Mouse (Mus musculus) MEL (cell line): Measurements from ENCODE around the gene Slc4a7. TPM values are rescaled to one million over a fixed set of nuclear protein-coding genes. Genes with fewer than 3 reads are reported as not detected.

Experiments
- DNase-seq: peaks from one replicate; pipeline ENCODE4 v3.0.0; 2011; ENCODE audit warnings: low read depth, low spot score
- H3K27ac ChIP-seq: 2 replicates; pipeline ENCODE4 v1.5.1; 2012; ENCODE audit warnings: low read depth, mild to moderate bottlenecking, control low read depth, low read length, moderate library complexity; ENCODE audit not compliant: control insufficient read depth
- H3K27me3 ChIP-seq, 2 experiments: fragments of 150-350 bp in 1 of 2; sonication (generic) in 1 of 2; 2 replicates each; pipeline ENCODE4 v1.6.1; 2012; ENCODE audit warnings: low read length in 2 of 2, mild to moderate bottlenecking in 2 of 2, improper control_type of control experiment in 1 of 2, moderate library complexity in 1 of 2; ENCODE audit not compliant: insufficient read depth in 2 of 2, control insufficient read depth in 1 of 2
- H3K36me3 ChIP-seq, 2 experiments: 2 replicates each; pipeline ENCODE4 v1.6.1; 2012 to 2014; ENCODE audit warnings: low read length in 2 of 2, improper control_type of control experiment in 1 of 2, inconsistent platforms in 1 of 2, mild to moderate bottlenecking in 1 of 2; ENCODE audit not compliant: insufficient read depth in 2 of 2, control insufficient read depth in 1 of 2
- H3K4me1 ChIP-seq, 2 experiments: fragments of 150-350 bp in 1 of 2; sonication (generic) in 1 of 2; 2 replicates each; pipeline ENCODE4 v1.6.1; 2012; ENCODE audit warnings: low read length in 2 of 2, improper control_type of control experiment in 1 of 2, mild to moderate bottlenecking in 1 of 2; ENCODE audit not compliant: insufficient read depth in 2 of 2, control insufficient read depth in 1 of 2
- H3K4me3 ChIP-seq, 2 experiments: fragments of 150-350 bp in 1 of 2; sonication (generic) in 1 of 2; 2 replicates each; pipeline ENCODE4 v1.5.1; 2012; ENCODE audit warnings: low read depth in 2 of 2, low read length in 2 of 2, mild to moderate bottlenecking in 2 of 2, moderate library complexity in 2 of 2, control low read depth in 1 of 2, improper control_type of control experiment in 1 of 2; ENCODE audit not compliant: control insufficient read depth in 1 of 2, insufficient read depth in 1 of 2
- H3K79me2 ChIP-seq: 2 replicates; pipeline ENCODE4 v1.6.1; 2012; ENCODE audit warnings: mild to moderate bottlenecking, low read length, moderate library complexity; ENCODE audit not compliant: control insufficient read depth, poor library complexity, insufficient read depth
- H3K9ac ChIP-seq: 2 replicates; pipeline ENCODE4 v1.6.1; 2012; ENCODE audit warnings: low read depth, mild to moderate bottlenecking, control low read depth, low read length, moderate library complexity; ENCODE audit not compliant: control insufficient read depth, poor library complexity, severe bottlenecking
- H3K9me3 ChIP-seq: fragments of 150-350 bp; sonication (generic); replicated peaks from 2 replicates; pipeline ENCODE4 v1.6.1; 2012; ENCODE audit warnings: mild to moderate bottlenecking, low read length, improper control_type of control experiment, moderate library complexity; ENCODE audit not compliant: insufficient read depth
- CHD1 ChIP-seq: IDR thresholded peaks from 2 replicates; pipeline ENCODE4 v1.6.1; 2012; ENCODE audit warnings: low read depth, mild to moderate bottlenecking, inconsistent platforms, low read length, improper control_type of control experiment
- CTCF ChIP-seq, 3 experiments: IDR thresholded peaks in 2 of 3; conservative IDR thresholded peaks in 1 of 3; 2 replicates each; pipeline ENCODE4 v1.5.1; 2011 to 2012; ENCODE audit warnings: low read length in 3 of 3, low read depth in 2 of 3, mild to moderate bottlenecking in 2 of 3, improper control_type of control experiment in 1 of 3, inconsistent platforms in 1 of 3, mixed read lengths in 1 of 3, moderate library complexity in 1 of 3; ENCODE audit not compliant: control insufficient read depth in 1 of 3, insufficient read depth in 1 of 3, poor library complexity in 1 of 3, severe bottlenecking in 1 of 3
- E2F4 ChIP-seq: IDR thresholded peaks from 2 replicates; pipeline ENCODE4 v1.6.1; 2011; ENCODE audit warnings: low read depth, low read length, improper control_type of control experiment, borderline replicate concordance
- ELF1 ChIP-seq: IDR thresholded peaks from 2 replicates; pipeline ENCODE4 v1.6.1; 2014; ENCODE audit warnings: low read depth, mild to moderate bottlenecking, inconsistent platforms, low read length, improper control_type of control experiment, moderate library complexity
- EP300 ChIP-seq, 2 experiments: IDR thresholded peaks; 2 replicates each; pipeline ENCODE4 v1.6.1; 2011; ENCODE audit warnings: improper control_type of control experiment in 2 of 2, low read length in 2 of 2, low read depth in 1 of 2, mild to moderate bottlenecking in 1 of 2
- ETS1 ChIP-seq: IDR thresholded peaks from 2 replicates; pipeline ENCODE4 v1.6.1; 2012; ENCODE audit warnings: low read depth, mild to moderate bottlenecking, inconsistent platforms, low read length, improper control_type of control experiment, moderate library complexity
- GABPA ChIP-seq: IDR thresholded peaks from 2 replicates; pipeline ENCODE4 v1.6.1; 2012; ENCODE audit warnings: low read depth, mild to moderate bottlenecking, inconsistent platforms, low read length, improper control_type of control experiment, moderate library complexity
- HCFC1 ChIP-seq: IDR thresholded peaks from 2 replicates; pipeline ENCODE4 v1.6.1; 2012; ENCODE audit warnings: low read depth, mild to moderate bottlenecking, inconsistent platforms, low read length, improper control_type of control experiment, moderate library complexity
- JUND ChIP-seq: IDR thresholded peaks from 2 replicates; pipeline ENCODE4 v1.6.1; 2011; ENCODE audit warnings: low read depth, mild to moderate bottlenecking, improper control_type of control experiment, low read length
- KAT2A ChIP-seq: conservative IDR thresholded peaks from 2 replicates; pipeline ENCODE4 v1.6.1; 2012; ENCODE audit warnings: low read depth, low read length, improper control_type of control experiment, inconsistent platforms
- MAFK ChIP-seq: IDR thresholded peaks from 2 replicates; pipeline ENCODE4 v1.6.1; 2011; ENCODE audit warnings: low read depth, mild to moderate bottlenecking, low read length, improper control_type of control experiment, borderline replicate concordance
- MAX ChIP-seq: IDR thresholded peaks from 2 replicates; pipeline ENCODE4 v1.6.1; 2011; ENCODE audit warnings: low read length, improper control_type of control experiment
- MAZ ChIP-seq: IDR thresholded peaks from 2 replicates; pipeline ENCODE4 v1.6.1; 2012; ENCODE audit warnings: low read depth, mild to moderate bottlenecking, inconsistent platforms, low read length, improper control_type of control experiment
- MXI1 ChIP-seq: IDR thresholded peaks from 2 replicates; pipeline ENCODE4 v1.6.1; 2011; ENCODE audit warnings: mild to moderate bottlenecking, low read depth, low read length, improper control_type of control experiment
- MYB ChIP-seq: IDR thresholded peaks from 2 replicates; pipeline ENCODE4 v1.6.1; 2011; ENCODE audit warnings: mild to moderate bottlenecking, low read depth, low read length, improper control_type of control experiment
- MYC ChIP-seq: IDR thresholded peaks from 2 replicates; pipeline ENCODE4 v1.6.1; 2011; ENCODE audit warnings: low read depth, mild to moderate bottlenecking, low read length, improper control_type of control experiment, moderate library complexity
- POLR2A ChIP-seq, 2 experiments: IDR thresholded peaks; 2 replicates each; pipeline ENCODE4 v1.6.1; 2011 to 2012; ENCODE audit warnings: low read length in 2 of 2, mild to moderate bottlenecking in 2 of 2, control low read depth in 1 of 2, improper control_type of control experiment in 1 of 2, low read depth in 1 of 2, moderate library complexity in 1 of 2; ENCODE audit not compliant: control insufficient read depth in 1 of 2, insufficient read depth in 1 of 2, poor library complexity in 1 of 2
- POLR2AphosphoS2 ChIP-seq: IDR thresholded peaks from 2 replicates; pipeline ENCODE4 v1.6.1; 2011; ENCODE audit warnings: low read length, improper control_type of control experiment
- POLR2AphosphoS5 ChIP-seq: IDR thresholded peaks from 2 replicates; pipeline ENCODE4 v1.6.1; 2012; ENCODE audit warnings: low read depth, borderline replicate concordance, mild to moderate bottlenecking, inconsistent platforms, low read length, moderate library complexity, mixed read lengths
- RAD21 ChIP-seq: IDR thresholded peaks from 2 replicates; pipeline ENCODE4 v1.6.1; 2011; ENCODE audit warnings: mild to moderate bottlenecking, low read depth, low read length, improper control_type of control experiment
- SIN3A ChIP-seq: IDR thresholded peaks from 2 replicates; pipeline ENCODE4 v1.6.1; 2012; ENCODE audit warnings: low read length, improper control_type of control experiment, inconsistent platforms
- SMC3 ChIP-seq: IDR thresholded peaks from 2 replicates; pipeline ENCODE4 v1.6.1; 2011; ENCODE audit warnings: low read depth, low read length, improper control_type of control experiment
- TBP ChIP-seq: IDR thresholded peaks from 2 replicates; pipeline ENCODE4 v1.8.0; 2011; ENCODE audit warnings: low read depth, low read length, improper control_type of control experiment
- UBTF ChIP-seq: IDR thresholded peaks from 2 replicates; pipeline ENCODE4 v1.6.1; 2012; ENCODE audit warnings: low read depth, mild to moderate bottlenecking, inconsistent platforms, low read length, improper control_type of control experiment, moderate library complexity, borderline replicate concordance; ENCODE audit not compliant: insufficient read depth
- USF1 ChIP-seq: IDR thresholded peaks from 2 replicates; pipeline ENCODE4 v1.6.1; 2014; ENCODE audit warnings: low read depth, mild to moderate bottlenecking, inconsistent platforms, low read length, improper control_type of control experiment, moderate library complexity
- USF2 ChIP-seq, 2 experiments: IDR thresholded peaks; 2 replicates each; pipeline ENCODE4 v1.6.1; 2011 to 2012; ENCODE audit warnings: improper control_type of control experiment in 2 of 2, low read length in 2 of 2, borderline replicate concordance in 1 of 2, inconsistent platforms in 1 of 2, low read depth in 1 of 2, mild to moderate bottlenecking in 1 of 2; ENCODE audit not compliant: insufficient read depth in 1 of 2
- ZNF384 ChIP-seq: IDR thresholded peaks from 2 replicates; pipeline ENCODE4 v1.6.1; 2012; ENCODE audit warnings: low read depth, mild to moderate bottlenecking, inconsistent platforms, low read length, improper control_type of control experiment
- polyA plus RNA-seq, 2 experiments: library from polyadenylated mRNA; stranded (reverse) in 1 of 2; unstranded in 1 of 2; fragments of >175 nt in 1 of 2; fragments of >200 nt in 1 of 2; gene quantifications; 2 replicates each; pipeline versions ENCODE4 v1.2.1 to v1.2.4; 2012; ENCODE audit warnings: low replicate concordance in 2 of 2, low read depth in 1 of 2; ENCODE audit not compliant: insufficient read length in 2 of 2, insufficient read depth in 1 of 2, missing spikeins in 1 of 2
- total RNA-seq: library from RNA; depleted of rRNA; stranded (reverse); fragments of 300-350 nt; gene quantifications from 2 replicates; pipeline ENCODE4 v1.2.3, GENCODE M21; 2012

The Slc4a7 gene
- total and polyA plus RNA-seq, 3 experiments, result 8.2 to 30.2 (median 12.8) TPM

DNA sequence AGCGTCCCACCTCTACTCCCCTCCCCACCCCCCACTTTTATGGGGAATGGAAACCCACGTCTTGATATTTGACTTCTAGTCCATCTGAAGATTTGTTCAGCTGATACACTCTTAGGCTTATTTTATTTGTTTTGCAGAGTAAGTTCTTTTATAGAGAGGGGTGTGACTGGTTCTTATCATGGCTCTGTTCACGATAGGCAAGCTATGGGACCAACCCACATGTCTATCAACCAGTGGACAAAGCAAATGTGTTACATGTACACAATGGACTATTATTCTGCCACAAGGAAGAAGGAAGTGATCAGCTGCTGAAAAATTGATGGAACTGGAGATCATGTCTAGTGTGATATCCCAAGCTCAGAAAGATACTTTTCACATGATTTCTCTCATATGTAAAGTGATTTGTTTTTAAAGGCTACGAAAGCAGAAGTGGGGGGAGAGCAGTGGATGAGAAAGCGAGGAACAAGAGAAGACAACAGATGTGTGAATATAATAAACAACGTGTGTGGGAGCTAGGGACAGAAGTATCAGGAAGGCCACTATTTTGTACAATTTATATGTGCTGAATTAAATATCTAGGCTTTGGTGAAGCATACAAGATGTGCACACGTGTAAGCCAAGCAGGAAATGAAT is 14.7 kb upstream of the Slc4a7 start:
- Histone ChIP-seq H3K36me3 (no peaks in the 10 kb centered on the region), H3K27me3 (no peaks in the 10 kb centered on the region), H3K79me2 (no peaks in the 10 kb centered on the region), H3K4me3 (no peak overlapping the region), H3K9me3 (no peaks in the 10 kb centered on the region), H3K4me1 (no peaks in the 10 kb centered on the region; a peak in 1 of 4 replicates), H3K9ac (no peak overlapping the region), H3K27ac (no peak overlapping the region)
- no peak for DNase-seq
- no peak for TF ChIP-seq POLR2AphosphoS5
- no peak for TF ChIP-seq RAD21
- no peak for TF ChIP-seq E2F4
- no peak for TF ChIP-seq ELF1
- no peak for TF ChIP-seq EP300 (IDR thresholded peaks at IDR 0.05; ENCODE audit: low read depth in 1 of 2, low read length in 2 of 2)
- TF ChIP-seq SIN3A, result no peak
- TF ChIP-seq MXI1, result no peak

DNA sequence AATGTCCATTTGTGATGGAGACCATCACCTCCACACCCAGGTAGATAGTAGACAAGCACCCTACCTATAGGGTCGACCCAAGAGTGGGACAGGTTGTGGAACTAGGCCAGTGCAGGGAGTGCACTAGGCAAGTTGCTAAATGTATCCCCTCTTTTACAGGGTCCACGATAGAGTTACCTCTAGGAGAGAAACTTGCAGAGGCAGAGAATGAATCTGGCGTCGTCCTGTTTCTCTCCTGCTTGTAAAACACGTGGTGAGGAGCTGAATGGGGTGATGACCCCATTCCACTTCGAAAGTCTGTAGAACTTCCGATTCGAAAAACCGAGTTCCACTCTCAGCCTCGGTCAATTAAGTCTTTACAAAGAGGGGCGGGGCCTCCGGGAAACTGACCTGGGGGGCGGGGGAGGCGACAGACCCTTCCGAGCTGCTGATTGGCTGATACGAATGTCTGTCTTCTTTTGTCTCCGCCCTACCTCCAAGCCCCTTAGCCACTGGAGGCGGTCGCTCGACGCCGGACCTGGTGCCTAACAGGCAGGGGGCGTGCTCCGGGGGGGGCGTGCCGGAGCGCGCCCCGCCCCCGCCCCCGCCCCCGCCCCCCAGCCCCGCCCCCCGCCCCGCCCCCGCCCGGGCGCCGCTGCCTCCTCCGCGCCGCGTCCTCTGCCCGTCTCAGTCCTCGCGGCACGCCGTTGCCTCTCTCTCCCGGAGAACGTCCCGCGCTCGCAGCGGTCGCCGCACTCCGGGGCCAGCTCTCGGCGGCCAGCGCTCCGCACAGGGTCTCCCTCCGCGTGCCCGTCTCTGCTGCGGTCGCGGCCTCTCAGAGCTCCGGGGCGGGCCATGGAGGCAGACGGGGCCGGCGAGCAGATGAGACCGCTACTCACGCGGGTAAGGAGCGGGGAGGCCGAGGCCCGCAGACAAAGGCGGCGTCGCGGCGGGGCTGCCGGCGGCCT is 593 bp downstream of the Slc4a7 start:
- Histone ChIP-seq H3K27me3 (no peaks in the 10 kb centered on the region), H3K4me1 (peaks cover 5 to 9% of the 10 kb centered on the region in 2 experiments; a peak in 3 of 4 replicates), H3K9me3 (no peaks in the 10 kb centered on the region), H3K79me2 (peaks cover 13% of the 10 kb centered on the region), H3K9ac (peak overlapping the region; percentile 100), H3K27ac (peak overlapping the region; percentile 49), H3K4me3 (peak overlapping the region; percentile 96 to 98), H3K36me3 (peaks cover 0 to 18% of the 10 kb centered on the region in 2 experiments; a peak in 2 of 4 replicates)
- peak; percentile 95 for DNase-seq
- no peak for TF ChIP-seq EP300 (IDR thresholded peaks at IDR 0.05; ENCODE audit: low read depth in 1 of 2, low read length in 2 of 2)
- no peak for TF ChIP-seq MAZ
- TF ChIP-seq MYC, result no peak
- no peak for TF ChIP-seq USF1
- TF ChIP-seq POLR2AphosphoS5, result no peak
- TF ChIP-seq SIN3A, result 0 out of 2 replicates have a peak, but pooled peaks have one; percentile 7
- no peak for TF ChIP-seq MYB
- TF ChIP-seq MAFK, result no peak
- TF ChIP-seq POLR2AphosphoS2, result peak; percentile 42; the same call in 1 of the 2 replicates
- no peak for TF ChIP-seq E2F4
- TF ChIP-seq UBTF, result no peak
- 0 out of 2 replicates have a peak, but pooled peaks have one; percentile 19 for TF ChIP-seq TBP
- TF ChIP-seq SMC3, result no peak
- no peak for TF ChIP-seq ETS1
- TF ChIP-seq ZNF384, result no peak
- TF ChIP-seq CTCF (IDR thresholded peaks at IDR 0.05 in 2 of 3, conservative IDR thresholded peaks at IDR 0.05 in 1 of 3; ENCODE audit: control insufficient read depth in 1 of 3, insufficient read depth in 1 of 3, low read depth in 2 of 3, low read length in 3 of 3, poor library complexity in 1 of 3, severe bottlenecking in 1 of 3), result no peak
- peak; percentile 79 to 84 for TF ChIP-seq POLR2A (IDR thresholded peaks at IDR 0.05; ENCODE audit: control insufficient read depth in 1 of 2, insufficient read depth in 1 of 2, low read depth in 1 of 2, low read length in 2 of 2, poor library complexity in 1 of 2)
- no peak for TF ChIP-seq HCFC1
- no peak for TF ChIP-seq KAT2A
- no peak for TF ChIP-seq JUND
- TF ChIP-seq USF2 (IDR thresholded peaks at IDR 0.05; ENCODE audit: borderline replicate concordance in 1 of 2, insufficient read depth in 1 of 2, low read depth in 1 of 2, low read length in 2 of 2), result no peak
- no peak for TF ChIP-seq CHD1
- peak; percentile 81; the same call in 1 of the 2 replicates for TF ChIP-seq MAX
- no peak for TF ChIP-seq ELF1
- no peak for TF ChIP-seq GABPA
- no peak; the same call in 1 of the 2 replicates for TF ChIP-seq MXI1
- TF ChIP-seq RAD21, result no peak
